8 mouse cellular contexts compared by ENCODE assay signal in genomic region chr1:191964773-191965481, GRCm38 (mm10). TPM values are rescaled to one million over a fixed set of nuclear protein-coding genes. Genes with fewer than 3 reads are reported as not detected.
A peak's percentile ranks its signal among the peaks of the same experiment; 100 is the strongest.
DNase-seq lines count a peak whose midpoint lies in the region; ATAC-seq lines count a peak whose summit lies in the region.

No protein-coding gene starts in this region.

- WGBS in embryonic facial prominence, embryonic 14.5 days: 15% methylated on average over 13 of the region's 13 CpGs
- WGBS in heart, embryonic 10.5 days: 17% methylated on average over 13 of the region's 13 CpGs
- WGBS in liver, embryonic 12.5 days (ENCODE audit: insufficient replicate concordance): 12% methylated on average over 13 of the region's 13 CpGs

- DNase-seq in A20 (ENCODE audit: low read depth, low spot score): peak; percentile 87
- DNase-seq in adrenal gland, postnatal 25 days: peak; percentile 66
- peak; percentile 92 for DNase-seq in embryonic facial prominence, embryonic 14.5 days (ENCODE audit: low spot score)
- DNase-seq in heart, embryonic 10.5 days (ENCODE audit: low spot score): peak; percentile 88
- DNase-seq in kidney, postnatal 10 days: peak; percentile 90
- peak; percentile 90 for DNase-seq in naive thymus-derived CD4-positive, alpha-beta T cell, adult 2 months (ENCODE audit: low read depth)
- peak; percentile 94 for DNase-seq in splenic B cell, adult 2 months (ENCODE audit: low read depth, low spot score)

- no peak overlapping the region for H3K4me3 ChIP-seq in embryonic facial prominence, embryonic 14.5 days (ENCODE audit: low read depth, low read length)
- H3K4me3 ChIP-seq in heart, embryonic 10.5 days: no peak overlapping the region
- H3K4me3 ChIP-seq in liver, embryonic 12.5 days: no peak overlapping the region

- ATAC-seq in embryonic facial prominence, embryonic 14.5 days (ENCODE audit: low read depth): peak; percentile 56; the same call in 1 of the 2 replicates
- peak; percentile 47 for ATAC-seq in liver, embryonic 12.5 days

- no peaks in the 10 kb centered on the region for H3K4me1 ChIP-seq in embryonic facial prominence, embryonic 14.5 days (ENCODE audit: control insufficient read depth, insufficient read depth, low read length)
- H3K4me1 ChIP-seq in heart, embryonic 10.5 days: peaks cover 10% of the 10 kb centered on the region
- H3K4me1 ChIP-seq in liver, embryonic 12.5 days: peaks cover 10% of the 10 kb centered on the region

- no peaks in the 10 kb centered on the region for H3K36me3 ChIP-seq in embryonic facial prominence, embryonic 14.5 days (ENCODE audit: control insufficient read depth, insufficient read depth, low read length)
- H3K36me3 ChIP-seq in heart, embryonic 10.5 days: no peaks in the 10 kb centered on the region
- no peaks in the 10 kb centered on the region for H3K36me3 ChIP-seq in liver, embryonic 12.5 days
- H3K36me3 ChIP-seq in splenic B cell, adult 2 months (ENCODE audit: control insufficient read depth, insufficient read depth, low read length, poor library complexity, severe bottlenecking): no peaks in the 10 kb centered on the region

- H3K27ac ChIP-seq in embryonic facial prominence, embryonic 14.5 days (replicated peaks; ENCODE audit: low read depth, low read length): no peak overlapping the region
- 0 out of 2 replicates have a peak overlapping the region, but pooled peaks have one; percentile 47 for H3K27ac ChIP-seq in heart, embryonic 10.5 days
- peak overlapping the region; percentile 55; the same call in 1 of the 2 replicates for H3K27ac ChIP-seq in liver, embryonic 12.5 days

- H3K4me2 ChIP-seq in embryonic facial prominence, embryonic 14.5 days (ENCODE audit: low read depth, low read length): no peak overlapping the region
- no peak overlapping the region for H3K4me2 ChIP-seq in liver, embryonic 12.5 days

- H3K9ac ChIP-seq in embryonic facial prominence, embryonic 14.5 days (ENCODE audit: low read depth, low read length): no peak overlapping the region
- no peak overlapping the region for H3K9ac ChIP-seq in liver, embryonic 12.5 days

- H3K9me3 ChIP-seq in embryonic facial prominence, embryonic 14.5 days (ENCODE audit: control insufficient read depth, low read length): no peaks in the 10 kb centered on the region
- no peaks in the 10 kb centered on the region for H3K9me3 ChIP-seq in heart, embryonic 10.5 days
- H3K9me3 ChIP-seq in liver, embryonic 12.5 days (replicated peaks): no peaks in the 10 kb centered on the region

- no peaks in the 10 kb centered on the region for H3K27me3 ChIP-seq in embryonic facial prominence, embryonic 14.5 days (replicated peaks; ENCODE audit: control insufficient read depth, insufficient read depth, low read length)
- H3K27me3 ChIP-seq in heart, embryonic 10.5 days (ENCODE audit: insufficient read depth, poor library complexity, severe bottlenecking): peaks cover 5% of the 10 kb centered on the region; the same call in 1 of the 2 replicates
- no peaks in the 10 kb centered on the region; the same call in 1 of the 2 replicates for H3K27me3 ChIP-seq in liver, embryonic 12.5 days (replicated peaks)
- H3K27me3 ChIP-seq in splenic B cell, adult 2 months (ENCODE audit: control insufficient read depth, insufficient read depth, low read length, poor library complexity, severe bottlenecking): no peaks in the 10 kb centered on the region

RNA-seq across cellular contexts. Expression of gene Rd3, which starts 12.2 kb away (rescaled TPM):
- 0.30 TPM in 1 of 2 replicates, not detected in the other for total RNA-seq in adrenal gland, postnatal 25 days (2021)
- polyA plus RNA-seq in embryonic facial prominence, embryonic 14.5 days (2014; fragmentation: Nextera tagmentation; extraction: Ambion mirVana): 5.0 and 6.0 TPM in 2 replicates
- 0.16 and 0.19 TPM in 2 replicates for polyA plus RNA-seq in heart, embryonic 10.5 days (2016; fragmentation: Nextera tagmentation; extraction: Ambion mirVana)
- 0.13 and 0.19 TPM in 2 replicates for polyA plus RNA-seq in liver, embryonic 12.5 days (2016; fragmentation: Nextera tagmentation; extraction: Ambion mirVana)

RNA-seq across cellular contexts. Expression of gene Slc30a1, which starts 58.4 kb away (rescaled TPM):
- total RNA-seq in adrenal gland, postnatal 25 days (2021): 19.8 and 22.0 TPM in 2 replicates
- 2.5 and 3.4 TPM in 2 replicates for polyA plus RNA-seq in embryonic facial prominence, embryonic 14.5 days (2014; fragmentation: Nextera tagmentation; extraction: Ambion mirVana)
- polyA plus RNA-seq in heart, embryonic 10.5 days (2016; fragmentation: Nextera tagmentation; extraction: Ambion mirVana): 1.8 and 2.5 TPM in 2 replicates
- 6.0 and 7.2 TPM in 2 replicates for polyA plus RNA-seq in liver, embryonic 12.5 days (2016; fragmentation: Nextera tagmentation; extraction: Ambion mirVana)
